Mouse (Mus musculus) forebrain, embryonic 16.5 days (tissue): ENCODE results near the gene Hsf2bp. TPM values are rescaled to one million over a fixed set of nuclear protein-coding genes. Genes with fewer than 3 reads are reported as not detected.
A peak's percentile ranks its signal among the peaks of the same experiment; 100 is the strongest.

Source experiments
- ATAC-seq: fragments of 200-750 bp; cut with Nextera tagmentation; 2 replicates; pipeline ENCODE4 v1.8.0; 2017; ENCODE audit warnings: mild to moderate bottlenecking, moderate library complexity
- H3K27ac ChIP-seq: fragments of 300-500 bp; sonication (generic); 2 replicates; pipeline ENCODE4 v1.5.1; 2014; ENCODE audit warnings: low read length, control low read depth
- H3K27me3 ChIP-seq: fragments of 300-500 bp; sonication (generic); replicated peaks from 2 replicates; pipeline ENCODE4 v1.6.1; 2014; ENCODE audit warnings: low read length; ENCODE audit not compliant: control insufficient read depth, insufficient read depth
- H3K36me3 ChIP-seq: fragments of 300-500 bp; sonication (generic); 2 replicates; pipeline ENCODE4 v1.6.1; 2014; ENCODE audit not compliant: control insufficient read depth, insufficient read depth
- H3K4me1 ChIP-seq: fragments of 300-500 bp; sonication (generic); replicated peaks from 2 replicates; pipeline ENCODE4 v1.6.1; 2014; ENCODE audit warnings: low read length; ENCODE audit not compliant: control insufficient read depth, insufficient read depth
- H3K4me2 ChIP-seq: fragments of 300-500 bp; sonication (generic); 2 replicates; pipeline ENCODE4 v1.6.1; 2014; ENCODE audit warnings: mild to moderate bottlenecking, low read length, control low read depth
- H3K4me3 ChIP-seq: fragments of 300-500 bp; sonication (generic); replicated peaks from 2 replicates; pipeline ENCODE4 v1.5.1; 2014; ENCODE audit warnings: mild to moderate bottlenecking, low read length, control low read depth
- H3K9ac ChIP-seq: fragments of 300-500 bp; sonication (generic); replicated peaks from 2 replicates; pipeline ENCODE4 v1.6.1; 2014; ENCODE audit warnings: low read depth, low read length, control low read depth
- H3K9me3 ChIP-seq: fragments of 300-500 bp; sonication (generic); 2 replicates; pipeline ENCODE4 v1.6.1; 2016; ENCODE audit warnings: low read length; ENCODE audit not compliant: control insufficient read depth
- WGBS: fragments of 180-500 bp; shearing (Covaris S2); extraction: QIAGEN DNeasy Blood & Tissue Kit; methylation state at CpG from one replicate; pipeline ENCODE4 v1.1.7; 2014; 5-methylcytosine and 5-hydroxymethylcytosine counted together
- polyA plus RNA-seq: library from polyadenylated mRNA; unstranded; fragments of >200 nt; fragmentation: Nextera tagmentation; extraction: Ambion mirVana; gene quantifications from 2 replicates; pipeline ENCODE4 v1.2.1, GENCODE M21; 2015

Hsf2bp gene
- polyA plus RNA-seq, 1 experiment from 2014 or later: 0.84 TPM

- WGBS: 98% methylated on average over 5 of the region's 5 CpGs
- no peak overlapping the region for H3K4me3 ChIP-seq
- ATAC-seq: no peak
- no peak overlapping the region for H3K9ac ChIP-seq
- no peaks in the 10 kb centered on the region for H3K4me1 ChIP-seq
- no peaks in the 10 kb centered on the region for H3K9me3 ChIP-seq
- no peak overlapping the region for H3K4me2 ChIP-seq
- H3K27ac ChIP-seq: no peak overlapping the region
- 0 out of 2 replicates have a peak, but pooled peaks cover 11% of the 10 kb centered on the region for H3K36me3 ChIP-seq
- H3K27me3 ChIP-seq: no peaks in the 10 kb centered on the region
Observed at GRCm38 (mm10) chr17:32046541-32046940, 10.4 kb upstream of the Hsf2bp start.

- H3K4me1 ChIP-seq: peaks cover 26% of the 10 kb centered on the region
- ATAC-seq: no peak
- H3K9ac ChIP-seq: no peak overlapping the region
- 87% methylated on average over 10 of the region's 10 CpGs for WGBS
- no peak overlapping the region for H3K4me2 ChIP-seq
- no peak overlapping the region for H3K27ac ChIP-seq
- H3K36me3 ChIP-seq: no peaks in the 10 kb centered on the region
- H3K4me3 ChIP-seq: no peak overlapping the region
- no peaks in the 10 kb centered on the region for H3K27me3 ChIP-seq
- H3K9me3 ChIP-seq: no peaks in the 10 kb centered on the region
Observed at GRCm38 (mm10) chr17:32040263-32040662, 4.1 kb upstream of the Hsf2bp start.

DNA sequence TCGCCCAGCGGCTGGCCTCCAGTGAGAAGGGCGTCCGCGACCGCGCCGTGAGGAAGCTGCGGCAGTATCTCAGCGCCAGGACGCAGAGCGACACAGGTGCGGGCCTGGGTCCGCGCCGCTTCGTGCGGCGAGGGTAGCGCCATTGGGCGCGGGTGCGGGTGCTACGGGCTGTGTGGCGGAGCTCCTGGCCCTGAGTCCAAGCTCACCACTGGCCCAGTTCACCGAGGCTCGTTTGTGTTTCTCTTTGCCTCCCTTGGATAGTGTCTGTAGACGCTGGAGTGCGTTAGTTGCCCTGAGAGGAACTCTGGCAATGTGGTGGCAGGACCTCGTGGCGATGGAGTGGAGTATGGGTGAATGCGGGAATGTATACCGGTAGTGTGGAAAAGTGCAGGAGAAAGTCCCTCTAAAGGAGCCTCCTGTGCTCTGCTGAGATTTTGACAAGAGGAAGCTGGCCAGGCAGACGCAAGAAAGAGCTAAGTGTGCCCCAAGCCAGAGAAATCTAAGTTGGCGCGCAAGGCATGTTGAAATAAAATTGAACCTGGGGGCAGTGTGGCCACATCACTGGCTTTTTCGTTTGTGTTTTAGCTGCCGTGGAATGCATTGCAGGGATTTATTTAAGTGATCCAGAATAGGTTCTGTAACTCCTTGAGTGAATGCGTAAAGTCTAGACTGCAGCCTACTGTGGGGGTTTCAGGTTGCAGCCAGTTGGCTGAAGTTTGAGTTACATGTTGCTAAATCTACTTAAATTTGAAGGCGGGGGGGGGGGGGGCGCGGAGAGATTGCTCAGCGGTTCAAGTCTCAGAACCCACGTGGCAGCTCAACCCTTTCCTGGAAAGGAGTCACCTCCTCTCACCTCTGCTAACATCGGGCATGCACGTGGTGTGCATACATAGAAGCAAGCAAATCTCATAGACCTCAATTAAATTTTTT is 625 bp upstream of the Hsf2bp start:
- WGBS: under 1% methylated on average over 46 of the region's 46 CpGs
- ATAC-seq: peak; percentile 71

DNA sequence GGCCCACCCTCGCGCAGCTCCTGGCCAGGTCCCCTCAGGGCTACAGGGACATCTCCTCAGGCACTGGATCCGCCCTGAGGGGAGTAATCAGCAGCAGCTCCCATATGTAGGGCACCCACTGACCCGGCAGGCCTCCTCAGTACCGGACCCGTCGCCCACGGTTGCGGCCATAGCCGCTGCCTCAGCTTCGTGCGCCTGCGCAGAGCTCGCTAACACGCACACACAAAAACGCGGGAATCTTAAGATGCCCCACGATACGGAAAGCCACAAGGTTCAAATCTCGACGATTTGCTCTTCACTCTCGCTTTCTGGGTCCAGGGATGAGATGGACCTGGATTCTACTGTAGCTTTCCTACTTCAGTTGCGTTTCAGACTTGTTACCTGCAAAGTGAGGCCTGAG is 1.8 kb downstream of the Hsf2bp start:
- WGBS: 87% methylated on average over 23 of the region's 23 CpGs

More for the DNA sequence above, 625 bp upstream of the Hsf2bp start:
- peak overlapping the region; percentile 83 for H3K27ac ChIP-seq
- H3K36me3 ChIP-seq: no peaks in the 10 kb centered on the region
- peak overlapping the region; percentile 83 for H3K4me3 ChIP-seq
- no peaks in the 10 kb centered on the region for H3K9me3 ChIP-seq
- H3K4me2 ChIP-seq: peak overlapping the region; percentile 99
- peaks cover 26% of the 10 kb centered on the region for H3K4me1 ChIP-seq
- H3K9ac ChIP-seq: peak overlapping the region; percentile 83
- H3K27me3 ChIP-seq: no peaks in the 10 kb centered on the region

DNA sequence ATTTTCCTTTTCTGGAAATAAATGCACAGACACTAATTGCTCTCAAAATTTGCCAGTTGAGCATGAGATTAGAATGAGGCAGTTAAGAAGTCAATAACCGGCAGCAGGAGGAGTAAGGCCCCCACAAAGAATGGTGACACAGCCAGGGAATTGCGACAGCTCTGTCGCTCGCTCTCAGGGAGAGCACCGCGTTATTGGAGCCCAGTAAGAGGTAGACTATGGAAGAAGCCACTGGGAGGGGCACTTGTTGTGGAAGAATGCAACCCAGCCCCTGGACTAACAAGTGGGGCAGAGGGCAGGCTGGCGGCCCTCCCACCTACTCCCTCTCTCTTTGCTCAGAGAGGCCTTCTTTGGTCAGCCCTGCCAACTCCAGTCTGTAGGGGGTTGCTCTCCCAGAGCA is 4.5 kb downstream of the Hsf2bp start:
- WGBS: 37% methylated on average over 7 of the region's 7 CpGs
- H3K4me3 ChIP-seq: no peak overlapping the region
- no peak for ATAC-seq
- H3K27ac ChIP-seq: no peak overlapping the region
- H3K36me3 ChIP-seq: no peaks in the 10 kb centered on the region
- no peak overlapping the region for H3K9ac ChIP-seq
- peaks cover 8% of the 10 kb centered on the region for H3K4me1 ChIP-seq
- H3K9me3 ChIP-seq: no peaks in the 10 kb centered on the region
- no peak overlapping the region for H3K4me2 ChIP-seq
- no peaks in the 10 kb centered on the region for H3K27me3 ChIP-seq

More for the DNA sequence above, 1.8 kb downstream of the Hsf2bp start:
- Histone ChIP-seq H3K9ac (no peak overlapping the region), H3K27me3 (no peaks in the 10 kb centered on the region), H3K4me3 (no peak overlapping the region), H3K27ac (no peak overlapping the region), H3K9me3 (no peaks in the 10 kb centered on the region), H3K4me1 (peaks cover 26% of the 10 kb centered on the region), H3K4me2 (no peak overlapping the region), H3K36me3 (no peaks in the 10 kb centered on the region)
- no peak for ATAC-seq

- no peaks in the 10 kb centered on the region for H3K36me3 ChIP-seq
- no peak overlapping the region for H3K4me2 ChIP-seq
- no peak overlapping the region for H3K27ac ChIP-seq
- H3K9ac ChIP-seq: no peak overlapping the region
- no peaks in the 10 kb centered on the region for H3K27me3 ChIP-seq
- 0 out of 2 replicates have a peak, but pooled peaks cover 2% of the 10 kb centered on the region for H3K4me1 ChIP-seq
- 82% methylated on average over 3 of the region's 3 CpGs for WGBS
- H3K4me3 ChIP-seq: no peak overlapping the region
- H3K9me3 ChIP-seq: no peaks in the 10 kb centered on the region
- no peak for ATAC-seq
Observed at GRCm38 (mm10) chr17:32028301-32028700, 7.8 kb downstream of the Hsf2bp start.

DNA sequence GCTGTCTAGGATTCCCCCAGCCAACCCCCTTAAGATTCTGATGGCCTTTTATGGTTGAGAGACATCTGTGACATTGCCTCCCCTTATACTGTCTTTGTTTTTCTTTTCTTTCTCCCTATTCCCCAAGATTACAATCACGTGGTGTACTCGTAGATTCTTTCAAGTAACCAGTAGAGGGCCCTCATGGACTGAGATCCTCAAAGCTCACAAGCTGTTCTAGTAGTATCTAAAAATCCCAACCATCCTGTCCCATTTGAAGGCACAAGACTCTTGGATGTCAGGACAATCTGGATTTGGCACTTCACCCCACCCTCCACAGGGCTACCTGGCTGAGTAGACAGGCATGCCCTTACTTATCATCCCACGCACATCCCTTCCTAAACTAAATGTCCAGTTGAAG is 8.5 kb downstream of the Hsf2bp start:
- Histone ChIP-seq H3K4me3 (no peak overlapping the region), H3K9me3 (no peaks in the 10 kb centered on the region), H3K4me2 (no peak overlapping the region), H3K27ac (no peak overlapping the region), H3K9ac (no peak overlapping the region), H3K36me3 (no peaks in the 10 kb centered on the region), H3K4me1 (0 out of 2 replicates have a peak, but pooled peaks cover 2% of the 10 kb centered on the region), H3K27me3 (no peaks in the 10 kb centered on the region)
- ATAC-seq: peak; percentile 32
- 29% methylated on average over 3 of the region's 3 CpGs for WGBS

DNA sequence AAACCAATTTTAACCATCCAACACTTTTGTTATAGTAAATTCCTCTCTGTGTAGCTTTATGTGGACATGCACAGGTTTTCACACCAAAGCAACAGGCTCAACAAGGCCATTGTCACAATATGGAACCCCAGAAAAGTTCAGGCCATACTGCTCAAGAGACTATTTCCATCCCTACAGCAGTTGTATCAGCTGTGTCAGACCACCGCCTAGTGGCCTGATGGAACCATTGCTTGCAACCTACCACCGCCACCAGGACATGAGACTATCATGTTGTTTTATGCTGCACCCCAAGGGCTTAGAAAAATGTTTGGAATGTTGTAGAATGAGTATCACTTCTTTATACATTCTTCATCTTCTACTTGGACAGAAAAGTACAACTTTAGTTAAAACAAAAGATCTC is 10.8 kb downstream of the Hsf2bp start:
- Histone ChIP-seq H3K4me1 (0 out of 2 replicates have a peak, but pooled peaks cover 2% of the 10 kb centered on the region), H3K9me3 (no peaks in the 10 kb centered on the region), H3K27me3 (no peaks in the 10 kb centered on the region), H3K36me3 (no peaks in the 10 kb centered on the region), H3K4me3 (no peak overlapping the region), H3K27ac (no peak overlapping the region), H3K9ac (no peak overlapping the region), H3K4me2 (no peak overlapping the region)
- peak; percentile 72 for ATAC-seq
- 15% methylated on average over 2 of the region's 2 CpGs for WGBS

- Histone ChIP-seq H3K4me1 (0 out of 2 replicates have a peak, but pooled peaks cover 2% of the 10 kb centered on the region), H3K27me3 (no peaks in the 10 kb centered on the region), H3K27ac (0 out of 2 replicates have a peak overlapping the region, but pooled peaks have one; percentile 35), H3K9ac (no peak overlapping the region), H3K9me3 (no peaks in the 10 kb centered on the region), H3K36me3 (no peaks in the 10 kb centered on the region), H3K4me2 (no peak overlapping the region), H3K4me3 (no peak overlapping the region)
- ATAC-seq: no peak
- WGBS: 82% methylated on average over 5 of the region's 5 CpGs
Observed at GRCm38 (mm10) chr17:32024671-32025073, 11.5 kb downstream of the Hsf2bp start.
